Mouse (Mus musculus): ENCODE measurements around the gene Entpd3.

DNA sequence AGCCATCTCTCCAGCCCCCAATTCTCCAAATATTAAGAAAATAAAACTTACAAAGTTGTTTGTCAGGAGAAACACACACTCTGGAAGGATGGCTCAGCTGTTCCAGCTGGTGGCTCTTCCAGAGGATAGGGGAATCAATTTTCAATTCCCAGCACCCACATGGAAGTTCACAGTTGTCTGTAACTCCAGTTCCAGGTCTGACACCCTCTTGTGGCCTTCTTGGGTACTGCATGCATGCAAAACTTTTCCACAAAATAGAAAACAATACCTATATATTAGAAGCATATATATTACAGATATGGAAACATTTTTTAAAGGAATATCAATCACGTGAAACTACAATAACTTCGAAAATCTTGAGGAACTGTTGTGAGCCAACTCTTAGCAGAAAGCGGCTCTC, 27.8 kb upstream of the Entpd3 start:
- TF ChIP-seq CTCF (IDR thresholded peaks at IDR 0.05; ENCODE audit: low read depth, low read length): no peak
- no peak for TF ChIP-seq EP300 (IDR thresholded peaks at IDR 0.05; ENCODE audit: insufficient read depth, low read depth, low read length)
- no peak for TF ChIP-seq POLR2A (IDR thresholded peaks at IDR 0.05; ENCODE audit: insufficient read depth, low read length)
